Mouse (Mus musculus) myocyte (in vitro differentiated cells): ENCODE results near the gene Add3.

Experiments used
- E2F4 ChIP-seq: IDR thresholded peaks from one replicate; pipeline ENCODE4 v1.6.1; 2011; ENCODE audit warnings: mild to moderate bottlenecking, control low read depth, moderate library complexity; ENCODE audit not compliant: insufficient read depth
- MYOD1 ChIP-seq, 3 experiments: IDR thresholded peaks; one replicate each; pipeline ENCODE4 v1.6.1; 2011; ENCODE audit warnings: control low read depth in 2 of 3, low read depth in 2 of 3, mild to moderate bottlenecking in 2 of 3, moderate library complexity in 1 of 3; ENCODE audit not compliant: insufficient read length in 2 of 3, control insufficient read depth in 1 of 3
- POLR2A ChIP-seq: IDR thresholded peaks from one replicate; pipeline ENCODE4 v1.6.1; 2011; ENCODE audit warnings: low read depth, mild to moderate bottlenecking, control low read depth, moderate library complexity; ENCODE audit not compliant: insufficient read length
- TCF12 ChIP-seq: IDR thresholded peaks from one replicate; pipeline ENCODE4 v1.6.1; 2011; ENCODE audit warnings: mild to moderate bottlenecking, control low read depth; ENCODE audit not compliant: poor library complexity, insufficient read depth, severe bottlenecking

DNA sequence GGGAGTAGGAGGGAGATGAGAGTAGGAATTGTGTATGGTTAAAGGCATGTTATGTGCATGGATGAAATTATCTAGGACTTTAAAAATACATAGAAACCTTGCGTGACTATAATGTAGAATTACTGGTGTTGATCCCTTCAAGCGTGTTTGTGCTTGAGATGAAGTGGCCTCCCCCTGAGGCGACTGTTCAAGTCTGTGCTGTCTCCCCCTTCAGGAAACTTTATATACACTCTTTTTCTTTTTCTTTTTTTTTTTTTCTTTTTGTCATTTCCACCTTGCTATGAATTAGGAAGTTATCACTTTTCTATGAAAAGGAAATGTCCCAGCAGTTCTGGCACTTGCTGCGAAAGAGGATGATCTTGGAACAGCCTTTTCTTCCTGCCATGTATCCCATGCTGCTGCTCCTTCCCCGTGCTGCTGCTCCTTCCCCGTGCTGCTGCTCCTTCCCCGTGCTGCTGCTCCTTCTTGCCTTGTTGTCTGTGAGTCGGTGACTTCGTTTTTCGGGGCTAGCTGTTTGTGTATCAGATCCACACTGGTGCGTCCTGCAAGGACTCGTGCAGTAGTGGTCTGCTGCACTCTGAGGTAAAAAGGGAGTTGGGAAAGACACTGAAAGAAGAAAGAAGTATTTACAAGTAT is 40.0 kb downstream of the Add3 start:
- TF ChIP-seq TCF12 (no peak), POLR2A (no peak), MYOD1 (IDR thresholded peaks at IDR 0.05; ENCODE audit: control insufficient read depth in 1 of 3, insufficient read length in 2 of 3, low read depth in 2 of 3) (no peak), E2F4 (no peak)
